Mouse (Mus musculus) urinary bladder, postnatal 14 days (tissue): Measurements from ENCODE around the gene Pdzd2.

Source experiments
- DNase-seq: peaks from one replicate; pipeline ENCODE4 v3.0.0; 2021; ENCODE audit warnings: low spot score

The Pdzd2 gene

GRCm38 (mm10) chr15:12430670-12431069, 309.1 kb downstream of the Pdzd2 start:
- DNase-seq, result no peak

GRCm38 (mm10) chr15:12429572-12430431, 309.9 kb downstream of the Pdzd2 start:
- DNase-seq, result peak; percentile 24

- no peak for DNase-seq
These were observed 311.9 kb downstream of the Pdzd2 start for GRCm38 (mm10) chr15:12427818-12428217.

GRCm38 (mm10) chr15:12426342-12426741, 313.4 kb downstream of the Pdzd2 start:
- DNase-seq, result peak; percentile 28

- DNase-seq, result no peak
These were observed 314.6 kb downstream of the Pdzd2 start for GRCm38 (mm10) chr15:12425049-12425627.

GRCm38 (mm10) chr15:12424187-12424586, 315.5 kb downstream of the Pdzd2 start:
- no peak for DNase-seq

GRCm38 (mm10) chr15:12420915-12421314, 318.8 kb downstream of the Pdzd2 start:
- no peak for DNase-seq

- DNase-seq, result no peak
These were observed 319.3 kb downstream of the Pdzd2 start for GRCm38 (mm10) chr15:12420376-12420775.

GRCm38 (mm10) chr15:12419446-12419845, 320.3 kb downstream of the Pdzd2 start:
- no peak for DNase-seq

GRCm38 (mm10) chr15:12415536-12416200, 324.1 kb downstream of the Pdzd2 start:
- DNase-seq, result no peak

GRCm38 (mm10) chr15:12414696-12415095, 325.0 kb downstream of the Pdzd2 start:
- DNase-seq, result peak; percentile 43

GRCm38 (mm10) chr15:12408205-12408604, 331.5 kb downstream of the Pdzd2 start:
- no peak for DNase-seq

- DNase-seq, result no peak
These were observed 334.1 kb downstream of the Pdzd2 start for GRCm38 (mm10) chr15:12405592-12405991.

GRCm38 (mm10) chr15:12397032-12397431, 342.7 kb downstream of the Pdzd2 start:
- no peak for DNase-seq

GRCm38 (mm10) chr15:12394758-12395157, 345.0 kb downstream of the Pdzd2 start:
- no peak for DNase-seq

- DNase-seq, result no peak
These were observed 350.8 kb downstream of the Pdzd2 start for GRCm38 (mm10) chr15:12388726-12389489.

- DNase-seq, result peak; percentile 56
These were observed 355.0 kb downstream of the Pdzd2 start for GRCm38 (mm10) chr15:12384679-12385078.

- DNase-seq, result peak; percentile 53
These were observed 359.2 kb downstream of the Pdzd2 start for GRCm38 (mm10) chr15:12380548-12380947.

- no peak for DNase-seq
These were observed 359.7 kb downstream of the Pdzd2 start for GRCm38 (mm10) chr15:12380057-12380456.

- DNase-seq, result no peak
These were observed 361.9 kb downstream of the Pdzd2 start for GRCm38 (mm10) chr15:12377800-12378199.

GRCm38 (mm10) chr15:12376491-12377069, 363.1 kb downstream of the Pdzd2 start:
- no peak for DNase-seq
